Mouse (Mus musculus) urinary bladder, postnatal 14 days (tissue): Measurements from ENCODE around the gene Il20rb.
A peak's percentile ranks its signal among the peaks of the same experiment; 100 is the strongest.

Experiments
- DNase-seq: peaks from one replicate; pipeline ENCODE4 v3.0.0; 2021; ENCODE audit warnings: low spot score

Gene Il20rb

DNA sequence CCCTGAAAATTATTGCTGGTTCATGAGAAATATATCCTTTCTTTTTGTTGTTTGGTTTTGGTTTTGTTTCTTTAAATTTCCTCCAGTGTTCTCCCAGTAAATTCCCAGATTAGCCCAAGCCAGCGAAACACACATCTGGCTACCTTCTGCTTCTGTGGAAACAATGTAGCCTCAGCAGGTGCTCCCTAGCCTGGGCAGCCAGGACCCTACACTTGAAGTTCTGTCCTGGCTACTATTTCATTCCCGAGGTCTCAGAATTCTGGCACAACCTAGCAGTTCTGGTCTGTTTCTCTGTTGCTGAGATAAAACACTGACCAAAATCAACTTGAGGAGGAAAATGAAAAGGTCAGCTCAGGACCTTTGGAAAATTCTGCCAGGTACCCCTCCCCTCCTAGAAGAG is 55.2 kb downstream of the Il20rb start:
- no peak for DNase-seq

DNA sequence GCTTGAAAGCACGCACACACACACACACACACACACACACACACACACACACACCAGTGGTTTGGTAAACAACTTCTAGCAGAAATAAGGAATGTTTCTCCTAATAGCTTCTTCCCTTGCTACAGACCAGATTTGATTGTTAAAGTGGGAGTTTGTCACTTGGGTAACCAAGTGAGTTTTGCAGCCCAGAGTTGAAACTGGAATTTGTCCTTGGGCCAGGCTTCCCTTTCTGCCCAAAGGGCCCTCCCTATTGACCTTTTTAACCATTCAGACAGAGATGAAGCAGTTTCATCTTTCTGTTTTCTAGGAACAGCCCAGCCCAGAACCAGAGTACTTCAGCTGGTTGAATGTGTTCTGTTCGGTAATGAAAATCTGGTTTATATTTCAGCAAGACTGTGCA is 55.7 kb downstream of the Il20rb start:
- no peak for DNase-seq

GRCm38 (mm10) chr9:100419644-100420043 is 66.9 kb downstream of the Il20rb start:
- no peak for DNase-seq

DNA sequence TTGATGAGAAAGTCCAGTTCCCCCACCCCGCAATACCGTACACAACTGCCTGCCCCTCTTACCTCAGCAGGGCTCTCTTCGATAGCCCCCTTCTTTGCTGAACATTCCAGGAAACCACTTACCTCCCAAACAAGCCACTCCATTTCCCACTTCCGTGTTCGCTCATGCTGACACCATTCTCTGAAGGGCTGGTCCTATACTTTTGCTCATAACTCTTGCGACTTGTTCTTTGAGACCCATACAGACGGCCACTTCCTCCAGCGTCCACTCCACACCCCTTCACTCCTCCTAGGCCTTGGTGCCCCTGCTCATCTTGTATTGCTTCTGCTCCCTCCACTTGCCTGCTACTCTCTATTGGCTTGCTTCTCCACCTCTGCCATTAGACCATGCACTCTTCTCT is 67.5 kb downstream of the Il20rb start:
- no peak for DNase-seq

DNA sequence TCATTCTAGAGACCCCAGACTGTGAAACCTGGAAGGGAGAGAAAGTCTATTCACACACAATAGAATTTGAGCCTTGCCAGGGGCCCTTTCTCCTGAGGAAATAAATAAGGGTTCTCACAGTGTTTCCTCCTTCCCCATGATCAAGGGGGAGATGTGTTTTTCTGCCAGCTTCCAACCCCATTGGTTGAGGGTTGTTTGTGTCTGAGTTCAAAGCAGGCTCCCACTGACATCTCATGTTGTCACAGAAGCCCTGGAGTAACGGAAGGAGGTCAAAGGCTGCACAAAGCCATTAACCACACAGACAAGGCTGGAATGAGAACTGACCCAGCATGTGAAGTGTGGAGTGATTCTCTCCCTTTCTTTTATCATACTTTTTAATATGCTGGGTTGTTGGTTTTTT is 69.8 kb downstream of the Il20rb start:
- no peak for DNase-seq

DNA sequence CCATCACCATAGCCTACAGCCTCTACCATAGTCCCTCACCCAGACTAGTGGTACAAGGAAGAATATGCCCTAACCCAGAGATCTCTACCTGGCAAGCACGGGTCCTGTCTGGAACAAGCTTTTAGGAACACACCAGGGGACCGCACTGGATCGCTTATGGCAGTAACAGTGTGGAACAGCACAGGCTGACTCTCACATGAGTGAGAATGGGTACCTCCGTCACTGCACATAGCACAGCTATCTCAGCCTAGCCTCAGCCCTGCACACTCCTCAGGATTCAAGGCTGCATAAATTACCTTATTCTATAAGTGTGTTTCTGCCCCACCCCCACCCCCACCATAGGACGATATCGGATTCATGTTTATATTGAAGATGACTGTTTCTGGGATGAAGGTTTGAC is 70.3 kb downstream of the Il20rb start:
- no peak for DNase-seq

DNA sequence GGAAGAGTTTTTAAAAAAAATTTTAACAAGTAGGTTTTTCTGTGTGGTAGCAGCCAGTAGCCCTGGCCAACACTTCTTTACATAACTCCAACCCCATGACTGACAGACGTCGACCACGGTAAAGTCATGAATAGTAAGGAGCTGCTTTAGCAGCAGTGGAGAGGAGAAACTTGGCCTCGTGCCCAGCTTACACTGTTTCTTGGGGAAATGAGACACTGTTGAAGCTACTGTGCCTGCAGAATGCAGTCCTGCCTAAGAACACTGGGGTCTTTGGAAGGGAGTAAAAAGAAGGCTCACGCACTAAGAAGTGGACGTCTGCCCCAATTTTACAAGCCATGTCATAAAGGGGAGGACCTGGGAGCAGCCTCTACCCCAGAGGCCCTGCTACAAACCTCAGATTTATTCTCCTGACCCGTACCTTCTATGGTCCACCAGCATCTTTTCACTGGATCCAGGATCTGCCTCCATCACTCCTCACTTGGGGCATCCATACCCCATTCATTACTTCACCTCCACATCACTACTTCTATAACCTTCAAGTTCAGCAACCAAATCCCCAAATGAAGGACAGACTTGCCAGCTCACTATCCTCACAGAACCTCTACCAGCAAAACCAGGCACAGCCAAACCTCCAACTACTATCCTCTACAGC is 71.1 kb downstream of the Il20rb start:
- DNase-seq: peak; percentile 19
